Mouse (Mus musculus) naive thymus-derived CD4-positive, alpha-beta T cell, adult 2 months (primary cell): Measurements from ENCODE around the gene Gm38392.
"Not testable (repeated sequence)": the region's sequence is repeated elsewhere in the genome, so short reads cannot be mapped to it uniquely, and the experiment has no call there.

Experiments
- DNase-seq: peaks from one replicate; pipeline ENCODE4 v3.0.0-alpha.2; 2011; ENCODE audit warnings: low read depth

Gm38392 gene

GRCm38 (mm10) chr3:88287110-88287509 is at the start of gene Gm38392:
Gene Gm38392 (minus strand): TSS chr3:88287210.
- no peak for DNase-seq

- peak; percentile 98 for DNase-seq
Observed at GRCm38 (mm10) chr3:88336058-88337013, 49.3 kb upstream of the Gm38392 start, which contains the start of the genes Tmem79 and Smg5. Gene Tmem79 (minus strand): TSS chr3:88336148. Gene Smg5 (plus strand): TSS chr3:88336260.

DNA sequence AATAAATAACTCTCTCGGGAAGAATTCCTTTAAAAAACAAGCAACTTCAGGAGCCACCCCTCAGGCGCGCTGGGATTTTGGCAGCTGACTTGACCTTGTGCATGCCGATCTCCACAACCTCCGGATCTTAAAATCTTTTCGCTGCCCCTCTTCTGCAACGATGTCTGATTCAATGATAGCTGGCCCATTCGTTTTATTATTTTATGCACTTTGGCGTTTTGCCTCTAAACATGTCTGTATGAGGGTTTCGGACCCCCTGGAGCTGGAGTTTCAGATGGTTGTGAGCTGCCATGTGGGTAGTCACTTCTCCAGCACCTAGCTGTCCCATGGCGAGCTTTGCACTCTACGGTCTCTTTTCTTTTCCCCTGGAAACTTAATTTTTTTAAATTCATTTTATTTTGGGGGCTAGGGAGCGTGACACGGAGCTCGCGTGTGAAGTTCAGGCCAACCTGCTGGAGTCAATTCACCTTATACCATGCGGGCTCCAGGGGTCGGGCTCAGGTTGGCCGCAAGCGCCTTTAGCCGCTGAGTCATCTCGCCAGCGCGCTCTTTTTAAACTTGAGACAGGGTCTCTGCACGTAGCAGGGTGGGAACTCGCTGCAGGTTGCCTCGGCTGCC is 48.5 kb upstream of the Gm38392 start:
- DNase-seq: no peak

DNA sequence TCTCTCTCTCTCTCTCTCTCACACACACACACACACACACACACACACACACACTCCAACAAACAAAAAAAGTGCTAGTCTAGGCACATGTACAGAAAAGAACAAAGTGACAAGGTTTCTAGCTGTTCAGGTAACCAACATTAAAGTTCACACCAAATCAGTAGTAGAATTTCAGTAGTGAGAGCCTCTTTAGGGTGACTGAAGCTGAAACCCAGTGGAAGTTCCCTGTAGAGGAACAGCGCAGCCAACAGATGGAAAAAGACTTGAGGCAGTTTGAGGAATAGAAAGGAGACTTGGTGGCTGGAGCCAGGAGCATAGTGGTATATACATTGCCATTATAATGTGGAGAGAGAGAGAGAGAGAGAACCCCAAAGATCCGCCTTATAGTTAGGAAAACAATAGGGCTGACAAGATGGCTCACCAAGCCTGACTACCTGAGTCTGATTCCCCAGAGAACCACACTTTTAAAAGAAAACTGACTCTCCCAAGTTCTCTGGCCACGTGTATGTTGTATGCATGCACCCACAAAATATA is 48.0 kb upstream of the Gm38392 start:
- DNase-seq: no peak

- DNase-seq: no peak
Observed at GRCm38 (mm10) chr3:88334029-88334658, 47.1 kb upstream of the Gm38392 start.

DNA sequence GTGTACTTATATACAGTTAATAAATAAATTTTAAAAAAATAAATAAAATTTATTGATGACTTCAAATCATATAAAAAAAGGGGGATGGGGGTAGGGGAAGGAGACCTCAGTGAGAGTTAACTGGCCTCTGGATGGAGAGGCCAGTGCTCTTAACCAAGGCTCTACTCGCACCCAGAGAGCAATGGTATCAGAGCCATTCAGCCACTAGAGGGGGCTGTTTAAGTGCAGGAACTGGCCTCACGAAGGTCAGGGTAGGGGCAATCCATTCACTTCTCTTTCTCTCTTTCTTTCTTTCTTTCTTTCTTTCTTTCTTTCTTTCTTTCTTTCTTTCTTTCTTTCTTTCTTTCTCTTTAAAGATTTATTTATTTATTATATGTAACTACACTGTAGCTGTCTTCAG is 44.3 kb upstream of the Gm38392 start:
- peak; percentile 80 for DNase-seq

DNA sequence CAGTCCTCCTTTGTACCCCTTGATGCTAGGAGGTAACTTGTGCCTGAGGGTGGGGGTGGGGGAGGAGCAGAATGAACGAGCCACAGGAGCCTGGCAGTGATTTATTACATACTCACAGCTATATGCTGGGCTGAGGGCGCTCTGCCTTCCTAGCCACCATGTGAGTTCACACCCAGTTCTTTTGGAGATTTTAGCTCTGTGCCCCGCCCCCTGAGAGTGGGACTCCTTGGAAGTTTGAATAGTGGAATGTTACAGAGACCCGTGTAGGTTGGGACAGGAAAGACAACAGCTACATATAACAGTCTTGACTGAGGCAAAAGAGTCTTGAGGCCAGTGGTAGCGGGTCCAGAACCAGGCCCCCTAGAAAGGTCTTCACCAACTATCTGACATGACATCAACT is 41.9 kb upstream of the Gm38392 start:
- no peak for DNase-seq

- DNase-seq: peak; percentile 66
Observed at GRCm38 (mm10) chr3:88324951-88325405, 38.0 kb upstream of the Gm38392 start, which contains the start of gene Glmp. Gene Glmp (plus strand): TSS chr3:88325023.

- DNase-seq: no peak
Observed at GRCm38 (mm10) chr3:88299172-88299571, 12.2 kb upstream of the Gm38392 start.

DNA sequence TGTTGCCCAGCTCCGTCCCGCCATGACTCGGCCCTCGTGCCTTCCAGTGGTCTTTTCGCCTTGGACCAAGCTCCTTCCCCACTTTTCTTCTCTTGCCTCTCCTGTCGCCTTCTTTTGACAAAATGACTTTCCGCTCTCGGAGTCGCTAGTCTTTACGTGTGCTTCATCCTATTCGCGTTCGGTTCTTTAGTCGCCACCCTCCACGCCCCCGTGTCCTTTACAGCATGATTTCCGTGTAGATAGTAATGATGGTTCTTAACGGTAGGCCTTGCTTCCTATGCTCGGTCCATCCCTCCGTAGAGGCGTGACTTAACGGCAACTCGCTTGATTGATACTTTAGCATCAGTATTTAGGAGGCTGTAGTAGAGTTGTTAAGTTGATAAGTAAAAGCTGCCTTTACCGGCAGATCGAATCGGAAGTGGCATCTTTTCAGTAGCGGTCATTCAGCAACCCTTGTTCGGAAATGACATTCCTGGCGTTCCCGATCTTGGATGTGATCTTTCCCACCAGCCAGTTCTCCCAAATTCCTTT is 10.4 kb upstream of the Gm38392 start:
- peak; percentile 75 for DNase-seq

GRCm38 (mm10) chr3:88296561-88297318 is 9.7 kb upstream of the Gm38392 start, which contains the start of the genes Tsacc and Cct3:
Gene Tsacc (minus strand): TSS chr3:88296999.
Gene Cct3 (plus strand): TSS chr3:88297116.
- peak; percentile 99 for DNase-seq

DNA sequence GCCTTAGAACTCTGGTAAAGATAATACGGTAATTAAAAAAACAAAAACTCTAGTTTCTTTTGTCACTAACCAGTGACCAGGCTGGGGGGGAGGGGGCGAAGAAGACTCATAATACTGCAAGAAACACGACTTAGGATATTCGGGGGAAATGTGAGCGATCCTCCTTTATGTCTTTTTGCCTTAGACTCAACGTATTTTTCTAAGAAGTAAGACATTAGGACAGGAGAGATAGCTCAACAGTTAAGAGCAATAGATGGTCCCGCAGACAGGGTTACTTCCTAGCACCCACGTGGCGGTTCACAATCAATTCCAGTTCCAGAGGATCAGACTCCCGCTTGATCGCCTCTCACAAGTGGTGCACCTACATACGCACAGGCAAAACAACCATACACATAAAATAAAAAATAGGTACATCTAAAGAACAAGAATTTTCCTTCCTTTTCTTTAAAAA is 9.1 kb upstream of the Gm38392 start:
- no peak for DNase-seq

- DNase-seq: not testable (repeated sequence)
Observed at GRCm38 (mm10) chr3:88295272-88295671, 8.3 kb upstream of the Gm38392 start.

- peak; percentile 51 for DNase-seq
Observed at GRCm38 (mm10) chr3:88291970-88292369, 5.0 kb upstream of the Gm38392 start.

GRCm38 (mm10) chr3:88288133-88288713 is 1.2 kb upstream of the Gm38392 start:
- not testable (repeated sequence) for DNase-seq

DNA sequence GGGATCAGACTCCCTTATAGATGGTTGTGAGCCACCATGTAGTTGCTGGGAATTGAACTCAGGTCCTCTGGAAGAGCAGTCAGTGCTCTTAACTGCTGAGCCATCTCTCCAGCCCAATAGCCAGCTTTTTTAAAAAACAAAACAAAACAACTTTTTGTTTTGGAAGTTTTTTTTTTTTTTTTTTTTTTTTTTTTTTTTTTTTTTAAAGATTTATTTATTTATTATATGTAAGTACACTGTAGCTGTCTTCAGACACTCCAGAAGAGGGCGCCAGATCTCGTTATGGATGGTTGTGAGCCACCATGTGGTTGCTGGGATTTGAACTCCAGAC is 1.5 kb downstream of the Gm38392 start:
- not testable (repeated sequence) for DNase-seq

DNA sequence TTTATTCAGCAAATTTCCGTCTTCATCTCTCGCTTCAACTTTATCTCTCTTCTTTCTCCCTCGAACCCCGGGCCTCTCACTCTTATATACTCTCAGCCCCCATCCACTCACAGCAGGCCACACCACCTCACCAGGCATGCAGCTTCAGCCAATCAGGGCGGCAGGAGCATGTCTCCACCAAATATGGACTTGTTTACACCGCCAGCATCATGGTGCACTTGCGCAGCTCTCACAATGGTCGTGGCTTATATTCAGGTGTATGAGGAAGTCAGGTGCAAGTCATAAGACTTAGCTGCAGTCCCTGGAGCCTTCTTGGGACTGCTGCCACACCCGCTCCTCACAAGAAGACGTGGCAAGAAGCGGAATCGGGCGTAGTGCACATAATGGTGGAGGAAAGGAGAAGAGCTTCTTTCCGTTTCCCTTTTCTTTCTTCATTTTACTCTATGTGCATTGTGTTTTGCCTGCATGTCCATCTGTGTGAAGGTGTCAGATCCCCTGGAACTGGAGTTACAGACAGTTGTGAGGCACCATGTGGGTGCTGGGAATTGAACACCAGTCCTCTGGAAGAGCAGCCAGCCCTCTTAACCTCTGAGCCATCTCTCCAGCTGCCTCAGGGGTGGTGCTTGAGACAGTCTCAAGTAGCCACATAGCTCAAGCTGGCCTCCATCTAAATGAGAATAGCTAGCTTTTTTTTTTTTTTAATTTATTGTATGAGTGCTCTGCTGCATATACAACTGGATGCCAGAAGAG is 2.0 kb downstream of the Gm38392 start:
- not testable (repeated sequence) for DNase-seq

- DNase-seq: not testable (repeated sequence)
Observed at GRCm38 (mm10) chr3:88281141-88281916, 5.7 kb downstream of the Gm38392 start.

- no peak for DNase-seq
Observed at GRCm38 (mm10) chr3:88280035-88280434, 7.0 kb downstream of the Gm38392 start.
